Mouse (Mus musculus): ENCODE data around the gene 9530053A07Rik.

- TF ChIP-seq POLR2A (IDR thresholded peaks at IDR 0.05; ENCODE audit: low read depth, low read length) (no peak), CTCF (conservative IDR thresholded peaks at IDR 0.05; ENCODE audit: insufficient read depth, insufficient read length, low read depth, low read length) (no peak)
Observed at GRCm38 (mm10) chr7:28208396-28208987, 79.2 kb downstream of the 9530053A07Rik start.
